Mouse (Mus musculus) telencephalon, adult 2 months (tissue): ENCODE measurements at regions not wholly inside any gene's neighbourhood (a gene's known extent, or its start where the extent isn't known, plus 50 kb on each side); places are given as distances from the start of the nearest gene placed in this dataset.

ENCODE experiments used
- DNase-seq: peaks from one replicate; pipeline ENCODE4 v3.0.0-alpha.2; 2011; ENCODE audit warnings: low read depth, low spot score

DNA sequence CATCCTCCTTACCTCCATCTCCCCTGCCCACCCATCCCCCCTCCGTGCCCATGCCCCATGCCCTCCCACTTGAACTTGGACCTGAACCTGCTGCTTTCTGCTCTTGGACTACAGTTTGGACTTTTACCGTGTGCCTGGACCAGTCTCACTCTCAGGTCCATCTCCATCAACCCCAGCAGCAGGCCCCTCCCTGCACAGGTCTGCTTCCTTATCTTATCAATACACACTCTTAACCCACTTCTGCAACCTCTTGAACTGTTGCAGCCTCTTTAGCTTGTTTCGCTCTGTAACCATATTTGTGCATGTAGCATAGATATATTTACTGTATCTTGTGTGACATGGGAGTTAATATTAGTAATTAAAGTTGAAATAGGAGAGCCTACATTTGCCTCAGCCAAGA lies 457.8 kb upstream of the Kcnab2 start:
- DNase-seq = no peak

DNA sequence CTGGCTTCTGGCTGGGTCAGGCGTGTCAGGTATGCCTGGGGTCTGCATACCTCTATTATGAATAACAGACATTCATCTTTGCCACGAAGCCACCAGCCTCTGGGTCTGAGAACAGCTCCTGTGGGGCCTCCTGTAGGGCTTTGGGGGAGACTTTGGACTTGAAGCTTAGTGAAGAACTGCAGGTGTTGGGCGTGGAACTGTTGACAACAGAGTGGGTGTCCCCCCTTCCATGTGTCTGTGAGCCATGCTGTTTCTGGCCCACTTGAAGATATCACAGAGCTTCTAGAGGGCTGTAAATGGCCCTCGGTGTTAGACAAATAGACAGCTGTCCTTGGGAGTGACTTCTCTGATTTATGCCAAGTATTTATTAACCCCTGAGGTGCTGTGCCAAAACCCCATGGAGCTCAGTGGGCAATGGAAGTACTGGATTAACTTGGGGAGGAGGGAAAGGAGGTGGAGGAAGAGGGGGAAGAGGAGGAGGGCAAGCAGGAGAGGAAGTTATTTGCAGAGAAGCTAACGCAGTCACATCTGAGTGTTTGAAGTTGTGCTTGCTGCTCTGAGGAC lies 450.8 kb upstream of the Kcnab2 start:
- no peak for DNase-seq

DNA sequence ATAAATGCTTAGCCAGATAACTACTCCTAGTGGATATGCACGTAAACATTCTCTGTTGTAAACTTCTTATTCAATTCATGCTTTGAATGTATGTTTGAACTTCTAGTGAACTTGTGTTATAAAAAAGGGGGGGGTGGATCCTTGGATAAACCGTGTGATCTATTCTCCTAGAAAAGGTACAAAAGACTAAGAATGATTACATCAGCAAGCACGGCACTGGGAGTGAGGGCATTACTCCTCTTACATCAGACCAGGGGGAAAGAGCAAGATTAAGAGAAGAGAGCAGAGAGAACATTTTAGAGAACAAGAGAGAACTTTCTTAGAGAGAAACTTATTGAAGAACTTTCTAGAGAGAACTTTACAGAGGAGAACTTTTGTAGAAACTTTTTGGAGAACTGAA lies 442.6 kb upstream of the Kcnab2 start:
- no peak for DNase-seq

DNA sequence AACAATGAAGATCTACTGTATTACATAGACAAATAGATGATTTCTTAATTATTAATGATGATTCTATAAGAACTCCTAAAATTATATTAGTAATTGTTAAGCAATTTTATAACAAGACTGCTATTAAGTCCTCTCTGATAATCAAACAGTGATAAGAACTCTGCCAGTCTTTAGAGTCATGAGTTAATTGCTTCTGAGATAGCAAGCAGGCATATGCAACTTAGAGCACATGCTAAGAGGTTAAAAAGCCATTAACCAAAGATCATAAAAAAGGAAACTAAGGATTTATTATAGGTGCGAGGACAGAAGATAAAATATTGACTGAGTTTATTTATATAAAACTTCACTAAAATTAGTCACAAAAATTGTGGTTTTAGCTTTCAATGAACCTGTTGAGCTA lies 442.2 kb upstream of the Kcnab2 start:
- DNase-seq = no peak

DNA sequence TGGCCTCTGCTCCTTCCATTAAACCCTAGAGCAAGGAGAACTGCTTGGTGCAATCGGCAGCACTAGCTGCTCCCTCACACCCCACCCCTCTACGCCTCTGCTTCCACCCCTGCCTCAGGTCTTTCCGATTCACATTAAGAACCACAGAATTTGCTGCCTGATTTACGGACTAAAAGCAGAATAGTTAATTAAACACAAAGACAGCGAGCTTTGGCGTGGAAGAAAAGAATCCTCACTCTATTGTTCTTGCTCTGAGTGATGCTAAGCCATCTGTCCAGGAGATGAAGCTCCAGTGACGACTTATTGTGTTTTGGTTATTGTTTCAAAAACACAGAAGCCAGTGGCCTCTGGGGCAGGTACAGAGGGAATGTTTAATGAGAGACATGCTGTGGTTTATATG lies 438.9 kb upstream of the Kcnab2 start:
- DNase-seq = no peak

DNA sequence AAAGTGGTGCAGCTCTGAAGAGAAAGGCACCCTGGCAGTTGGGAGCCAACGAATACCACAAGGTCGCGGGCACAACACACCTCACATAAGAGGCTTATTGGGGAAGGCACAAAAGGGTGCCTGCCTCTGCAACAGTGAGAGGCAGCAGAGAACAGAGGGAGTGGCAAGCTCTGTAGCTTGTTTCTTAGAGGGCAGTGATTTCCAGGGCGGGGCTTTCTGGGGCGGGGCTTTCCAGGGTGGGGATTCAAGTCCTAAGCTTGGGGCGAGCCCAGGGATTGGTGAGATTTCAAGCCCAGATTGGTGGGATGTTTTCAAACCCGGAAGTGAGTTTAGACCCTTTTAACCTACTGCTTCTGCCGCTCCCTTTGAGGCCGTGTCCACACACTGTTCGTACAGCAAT lies 435.8 kb upstream of the Kcnab2 start:
- no peak for DNase-seq

DNA sequence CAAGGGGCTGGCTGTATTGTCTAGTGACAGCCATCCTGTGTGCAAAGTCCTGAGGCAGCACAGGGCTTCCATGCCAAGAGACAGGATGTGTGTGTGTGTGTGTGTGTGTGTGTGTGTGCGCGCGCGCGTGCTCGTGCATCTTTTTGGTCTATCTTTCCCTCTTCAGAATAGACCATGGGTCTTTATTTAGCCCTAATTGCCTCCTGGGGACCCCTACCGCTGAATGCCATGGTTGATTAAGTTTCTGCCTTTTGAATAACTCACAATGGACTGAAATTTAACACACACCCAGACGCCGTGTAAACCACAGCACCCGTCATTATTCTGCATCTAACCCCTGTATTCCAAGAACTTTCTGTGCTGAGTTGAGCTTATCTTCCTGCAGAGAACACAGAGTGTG lies 435.2 kb upstream of the Kcnab2 start:
- DNase-seq = no peak

DNA sequence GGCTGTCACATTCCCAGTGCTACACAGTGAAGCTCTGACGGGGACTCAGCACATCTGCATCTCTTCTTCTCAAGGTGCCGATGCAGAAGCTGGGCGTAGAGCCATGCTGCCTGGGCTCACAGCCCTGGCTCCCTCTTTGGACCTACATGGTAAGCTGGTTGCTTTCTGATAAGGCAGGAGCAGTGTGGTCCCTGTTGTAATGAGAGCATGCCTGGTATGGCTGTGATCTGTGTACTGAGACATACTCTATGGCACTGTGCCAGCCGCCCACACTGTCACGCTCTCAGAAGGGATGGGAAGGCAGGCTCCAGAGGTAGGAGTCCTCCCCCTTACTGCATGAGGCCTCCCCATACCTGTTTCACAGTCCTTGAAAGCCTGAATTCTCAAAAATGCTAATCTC lies 430.6 kb upstream of the Kcnab2 start:
- DNase-seq = no peak

DNA sequence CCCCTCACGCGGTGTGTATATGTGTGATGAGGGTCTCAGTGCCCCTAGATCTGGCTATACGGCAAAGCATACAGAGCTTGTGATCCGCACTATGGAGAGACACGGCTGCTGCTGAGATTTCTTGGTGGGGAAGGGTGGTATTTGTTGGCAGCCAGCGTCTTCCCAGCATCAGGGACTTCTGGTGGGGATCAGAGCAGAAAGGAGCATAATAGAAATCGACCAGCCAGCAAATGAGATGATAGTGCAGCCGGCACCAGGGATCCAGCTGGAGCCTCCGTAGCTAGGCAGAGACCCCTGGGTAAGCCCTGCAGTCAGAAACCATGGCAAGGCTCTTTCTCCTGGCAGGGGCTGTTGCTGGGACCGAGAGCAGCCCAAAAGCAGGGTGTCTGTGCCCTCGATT lies 425.2 kb upstream of the Kcnab2 start:
- no peak for DNase-seq

DNA sequence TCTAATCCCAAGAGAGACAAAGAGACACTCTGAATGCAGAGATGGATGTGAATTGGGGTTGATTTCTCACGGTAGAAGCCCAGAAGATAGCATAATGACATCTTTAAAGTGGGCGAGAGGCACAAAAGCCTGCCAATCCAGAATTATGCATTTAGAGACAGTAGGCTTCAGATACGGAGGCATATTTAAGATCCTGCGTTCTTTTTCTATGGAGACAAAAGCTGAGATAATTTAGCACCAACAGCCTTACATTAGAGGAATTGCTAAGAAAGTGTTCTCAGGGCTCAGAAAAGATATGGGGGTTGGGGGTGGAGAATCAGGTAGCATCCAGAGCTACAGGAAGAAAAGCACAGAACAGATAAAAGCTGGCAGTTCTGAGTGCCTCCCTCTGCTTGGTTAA lies 422.4 kb upstream of the Kcnab2 start:
- DNase-seq = peak; percentile 70

DNA sequence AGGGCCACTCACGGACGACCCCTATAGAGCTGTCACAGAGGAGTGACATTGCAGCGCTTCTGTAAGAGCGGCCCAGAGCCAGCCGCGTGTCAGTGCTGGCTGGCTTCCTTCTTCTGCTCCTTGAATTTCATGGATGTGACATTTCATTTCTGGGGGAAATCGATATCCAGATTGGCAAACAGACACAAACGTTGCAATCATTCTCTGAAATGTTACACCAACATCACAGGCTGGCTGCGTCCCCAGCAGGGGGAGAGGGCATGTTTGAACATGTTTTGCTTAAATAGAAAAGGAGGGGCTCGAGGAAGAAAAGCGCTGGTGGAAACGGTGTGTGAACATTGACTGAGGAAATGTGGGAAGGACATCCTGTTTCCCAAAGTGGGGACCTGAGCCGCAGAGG lies 417.4 kb upstream of the Kcnab2 start:
- no peak for DNase-seq

DNA sequence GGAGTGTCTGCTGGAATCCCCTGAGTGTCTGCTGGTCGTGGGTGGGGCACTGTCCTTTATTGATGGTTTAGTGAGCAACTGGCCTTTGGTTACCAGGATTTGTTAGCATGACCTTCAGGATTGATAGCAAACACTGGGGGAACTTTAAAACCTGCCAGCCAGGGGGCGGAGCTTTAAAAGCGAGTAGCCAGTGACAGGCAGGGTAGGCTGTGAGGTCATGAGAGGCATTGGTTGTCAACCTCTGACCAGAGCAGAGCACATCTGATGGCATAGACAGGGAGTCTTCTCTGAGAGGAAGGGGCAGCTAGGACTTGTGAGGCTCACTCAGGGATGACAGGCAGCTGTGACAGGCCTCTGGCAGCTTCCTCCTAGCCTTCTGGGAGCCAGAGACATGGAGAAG lies 415.3 kb upstream of the Kcnab2 start:
- no peak for DNase-seq

DNA sequence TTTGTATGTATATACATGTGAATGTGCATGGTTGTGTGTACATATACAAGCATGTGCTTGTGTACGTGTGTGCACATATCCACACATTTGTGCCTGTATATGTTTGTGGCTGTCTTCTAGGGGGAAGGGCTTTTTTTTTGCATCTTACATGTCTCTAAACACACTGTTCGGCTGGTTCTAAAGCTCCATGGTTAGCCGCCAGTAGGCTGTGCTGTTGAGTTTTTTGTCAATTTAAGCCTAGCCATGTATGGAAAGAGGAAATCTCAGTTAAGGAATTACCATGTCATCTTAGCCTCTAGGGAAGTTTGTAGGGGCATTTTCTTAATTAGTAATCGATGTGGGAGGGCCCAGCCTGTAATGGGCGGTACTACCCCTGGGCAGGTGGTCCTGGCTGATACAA lies 411.5 kb upstream of the Kcnab2 start:
- no peak for DNase-seq

DNA sequence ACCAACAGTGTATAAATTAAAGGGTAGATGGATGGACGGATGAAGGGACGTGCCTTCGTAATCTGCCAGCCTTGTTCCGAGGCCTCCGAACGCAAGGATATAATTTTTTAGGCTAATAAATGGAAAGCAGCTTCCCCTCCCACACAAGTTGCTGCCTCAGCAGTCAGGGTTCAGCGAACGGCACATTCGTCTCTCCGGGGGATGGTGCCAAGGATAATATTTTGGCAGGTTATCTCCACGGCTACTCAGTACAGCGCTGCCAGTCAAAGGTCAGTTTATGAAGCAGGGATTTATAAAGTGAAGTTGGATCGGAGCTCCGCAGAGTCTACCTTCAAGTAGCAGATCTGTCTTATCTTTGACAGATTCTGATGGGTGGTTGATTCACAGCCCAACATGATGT lies 410.6 kb upstream of the Kcnab2 start:
- no peak for DNase-seq

DNA sequence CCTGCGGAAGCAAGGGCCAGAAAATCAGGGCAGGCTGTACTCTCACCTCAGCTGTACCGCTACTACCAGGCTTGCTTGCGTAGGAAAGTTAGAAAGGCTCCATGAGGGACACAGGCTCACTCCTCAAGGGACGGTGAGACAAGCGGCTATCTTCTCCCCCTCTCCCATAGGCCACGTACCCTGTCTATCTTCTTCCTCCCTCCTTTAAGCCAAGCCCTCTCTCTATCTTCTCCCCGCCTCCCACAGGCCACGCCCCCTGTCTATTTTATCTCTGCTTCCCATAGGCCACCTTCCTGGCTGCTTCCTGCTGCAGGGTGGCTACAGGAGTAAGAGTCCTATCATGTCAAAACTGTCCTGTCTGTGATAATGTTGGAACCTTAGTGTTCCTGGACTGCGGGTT lies 409.1 kb upstream of the Kcnab2 start:
- no peak for DNase-seq

DNA sequence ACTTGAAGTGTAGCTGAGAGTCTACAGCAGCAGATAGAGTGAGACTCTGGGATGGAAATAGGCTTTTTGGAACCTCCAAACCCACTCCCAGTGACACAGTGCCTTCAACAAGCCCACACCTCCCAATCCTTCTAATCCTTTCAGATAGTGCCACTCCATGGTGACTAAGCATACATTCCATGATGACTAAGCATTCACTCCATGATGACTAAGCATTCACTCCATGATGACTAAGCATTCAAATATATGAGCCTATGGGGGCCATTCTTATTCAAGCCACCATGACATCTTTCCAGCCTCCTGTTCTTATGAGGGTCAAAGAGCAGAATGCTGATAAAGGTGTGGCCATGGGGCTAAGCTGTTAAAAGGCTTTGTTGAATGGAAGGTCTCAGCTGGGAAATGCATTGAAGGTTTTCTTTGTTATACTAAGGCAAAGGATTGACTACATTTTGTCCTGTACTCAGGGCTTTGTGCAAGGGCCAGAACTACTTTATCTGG lies 403.8 kb upstream of the Kcnab2 start:
- DNase-seq = no peak

DNA sequence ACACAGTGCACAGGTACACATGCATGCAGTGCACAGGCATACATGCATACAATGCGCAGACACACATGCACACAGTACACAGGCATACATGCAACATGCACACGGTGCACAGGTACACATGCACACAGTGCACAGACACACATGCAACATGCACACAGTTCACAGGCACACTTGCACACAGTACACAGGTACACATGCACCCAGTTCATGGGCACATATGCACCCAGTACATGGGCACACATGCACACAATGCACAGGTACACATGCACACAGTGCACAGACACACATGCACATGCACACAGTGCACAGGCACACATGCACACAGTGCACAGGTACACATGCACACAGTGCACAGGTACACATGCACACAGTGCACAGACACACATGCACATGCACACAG lies 402.7 kb upstream of the Kcnab2 start:
- DNase-seq = no peak

DNA sequence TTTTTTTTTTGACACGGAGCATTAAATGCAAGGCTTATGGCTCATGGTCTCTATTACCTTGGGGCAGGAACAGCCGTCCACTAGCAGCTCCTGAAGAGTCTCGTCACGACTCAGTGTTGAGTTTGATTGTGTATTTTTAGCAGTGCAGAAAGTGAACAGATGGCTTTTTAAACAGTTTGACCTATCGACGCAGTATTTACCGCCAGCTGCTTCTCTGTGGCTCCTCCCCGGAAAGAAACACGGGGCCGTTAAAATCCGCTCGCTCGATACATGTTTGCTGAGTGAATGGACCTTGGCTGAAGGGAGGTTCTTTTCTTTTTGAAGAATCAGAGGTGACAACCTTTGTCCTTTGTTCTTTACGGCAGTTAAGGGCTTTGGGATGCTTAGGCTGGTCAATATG lies 401.3 kb upstream of the Kcnab2 start:
- DNase-seq = no peak

DNA sequence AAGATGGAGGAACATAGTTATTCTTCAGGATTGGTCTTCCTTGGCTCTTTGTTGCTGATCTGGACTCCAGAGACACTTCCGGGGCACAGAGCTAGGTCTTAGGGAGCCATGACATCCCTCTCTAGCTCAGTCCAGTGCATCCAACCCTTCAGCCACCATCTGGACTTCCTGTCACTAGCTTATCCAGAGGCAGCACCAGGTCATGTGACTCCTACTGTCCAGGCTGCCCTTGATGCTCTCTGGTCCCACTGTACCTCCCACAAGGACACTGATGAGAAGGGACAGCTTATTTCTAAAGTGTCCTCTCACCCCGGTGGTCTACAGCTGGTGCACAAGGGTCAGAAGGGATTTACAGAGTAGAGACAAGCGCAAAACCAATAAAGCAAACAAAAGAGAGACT lies 400.7 kb upstream of the Kcnab2 start:
- DNase-seq = no peak

DNA sequence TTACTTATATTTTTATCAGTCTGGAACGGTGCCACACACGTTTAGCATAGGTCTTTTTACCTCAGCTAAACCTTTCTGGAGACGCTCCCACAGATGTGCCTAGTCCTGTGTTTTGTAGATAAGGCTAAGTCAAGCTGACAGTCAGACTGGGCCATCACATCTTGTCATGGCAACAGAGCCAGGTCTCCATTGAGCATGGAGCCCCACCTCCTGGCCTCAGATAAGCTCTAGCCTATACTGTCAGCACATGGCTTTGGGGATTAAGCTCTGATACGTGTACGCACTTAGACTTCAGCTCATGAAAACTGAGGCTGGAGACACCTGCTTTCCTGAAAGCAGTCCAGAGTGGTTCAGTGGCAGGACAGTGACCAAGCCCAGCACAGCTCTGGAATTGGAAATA lies 392.4 kb upstream of the Kcnab2 start:
- no peak for DNase-seq

DNA sequence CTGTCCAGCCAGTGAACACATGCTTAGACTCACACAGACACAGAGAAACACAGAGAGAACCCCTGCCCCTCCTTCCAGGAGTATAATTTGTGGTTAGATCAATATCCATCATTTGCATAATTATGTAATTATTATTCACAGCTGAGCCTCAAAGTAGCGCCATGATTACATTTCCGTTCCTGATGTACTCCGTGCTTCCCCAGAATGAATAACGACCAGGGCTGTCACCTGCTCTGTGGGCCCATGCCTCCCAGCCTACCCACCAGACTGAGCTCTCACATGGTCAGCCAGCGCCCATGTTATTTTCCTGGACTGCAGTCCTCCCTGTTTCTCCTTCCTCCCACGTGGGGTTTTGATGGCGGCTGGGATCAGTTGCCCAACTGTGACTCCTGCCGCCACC lies 388.2 kb upstream of the Kcnab2 start:
- DNase-seq = no peak

DNA sequence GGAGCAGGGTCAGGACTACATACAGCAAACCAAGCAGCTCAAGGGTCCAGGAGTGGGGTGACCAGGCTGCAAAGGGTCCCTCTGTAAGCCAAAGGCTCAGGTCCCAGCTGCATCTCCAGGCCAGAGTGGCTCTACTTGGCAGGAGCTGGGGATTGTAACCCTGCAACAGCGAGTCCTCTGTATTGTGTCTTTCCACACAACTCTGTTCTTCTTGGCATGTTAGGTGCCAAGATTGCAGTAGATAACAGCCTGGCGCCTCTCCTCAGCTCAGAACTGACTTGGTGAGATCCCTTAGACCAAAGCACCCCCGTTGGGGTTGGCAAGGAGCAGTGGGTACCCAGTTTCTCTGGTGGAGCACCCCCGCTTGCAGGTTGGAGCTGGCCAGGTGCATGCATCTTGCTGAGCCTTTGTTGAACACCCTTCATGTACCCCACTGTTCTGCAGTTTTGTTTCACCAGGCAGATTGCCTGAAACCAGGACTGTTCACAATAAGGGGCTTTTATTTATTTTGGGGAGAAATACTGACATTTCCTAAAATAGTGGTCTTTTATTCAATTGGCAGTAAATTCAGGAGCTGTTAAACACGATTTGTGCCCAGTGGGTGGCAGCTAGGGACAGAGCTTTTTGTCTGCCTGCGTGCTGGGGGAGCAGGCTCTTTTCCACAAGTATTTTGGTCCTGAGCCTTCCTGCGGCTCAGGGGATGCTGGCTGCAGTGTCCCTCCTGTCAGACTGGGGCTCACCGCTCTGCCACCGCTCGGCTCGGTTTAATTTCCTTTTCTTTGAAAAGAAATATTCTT lies 385.3 kb upstream of the Kcnab2 start:
- DNase-seq = peak; percentile 50

DNA sequence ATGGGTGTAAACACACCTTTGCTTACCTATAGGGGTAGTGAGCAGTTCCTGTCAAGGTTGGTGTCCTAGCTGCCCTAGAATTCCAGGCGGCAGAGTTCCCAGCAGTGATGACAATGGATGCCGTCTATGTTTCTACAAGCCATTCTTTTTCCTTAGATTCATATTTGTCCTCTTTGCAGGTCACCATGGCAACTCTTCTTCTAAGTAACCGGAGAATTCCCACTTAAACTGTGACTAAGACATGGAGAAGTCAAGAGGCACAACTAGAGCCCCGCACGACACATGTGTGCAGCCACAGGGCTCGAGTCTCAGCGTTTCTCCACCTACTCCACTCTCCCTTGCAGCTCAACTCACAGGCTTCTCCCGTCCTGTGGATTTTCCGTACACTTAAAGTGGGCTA lies 381.5 kb upstream of the Kcnab2 start:
- no peak for DNase-seq

DNA sequence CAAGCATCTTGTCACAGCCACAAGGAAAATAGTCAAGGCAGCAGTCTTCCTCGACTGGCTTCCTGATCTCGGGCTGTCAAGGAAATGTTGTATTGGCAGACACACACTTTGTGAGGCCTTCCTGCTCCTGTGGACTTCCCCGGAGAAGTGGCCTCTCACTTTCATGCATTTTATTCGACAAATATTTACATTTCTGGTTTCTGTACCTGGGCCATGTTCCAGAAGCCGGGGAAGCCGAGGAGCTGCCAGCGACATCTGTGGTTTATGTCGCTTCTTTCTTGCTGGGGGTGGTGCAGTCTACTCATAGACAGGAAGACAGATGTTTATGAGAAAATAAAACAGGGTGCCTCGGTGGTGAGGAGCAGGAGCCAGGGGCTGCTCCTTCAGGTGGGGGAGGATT lies 372.5 kb upstream of the Kcnab2 start:
- DNase-seq = no peak
